Mouse (Mus musculus) lung, postnatal 36 days (tissue): ENCODE results near the gene Ctcf.
"Not testable (repeated sequence)": the region's sequence is repeated elsewhere in the genome, so short reads cannot be mapped to it uniquely, and the experiment has no call there.

Experiments used
- DNase-seq: peaks from one replicate; pipeline ENCODE4 v3.0.0; 2022; ENCODE audit warnings: mixed read lengths

The Ctcf gene

DNA sequence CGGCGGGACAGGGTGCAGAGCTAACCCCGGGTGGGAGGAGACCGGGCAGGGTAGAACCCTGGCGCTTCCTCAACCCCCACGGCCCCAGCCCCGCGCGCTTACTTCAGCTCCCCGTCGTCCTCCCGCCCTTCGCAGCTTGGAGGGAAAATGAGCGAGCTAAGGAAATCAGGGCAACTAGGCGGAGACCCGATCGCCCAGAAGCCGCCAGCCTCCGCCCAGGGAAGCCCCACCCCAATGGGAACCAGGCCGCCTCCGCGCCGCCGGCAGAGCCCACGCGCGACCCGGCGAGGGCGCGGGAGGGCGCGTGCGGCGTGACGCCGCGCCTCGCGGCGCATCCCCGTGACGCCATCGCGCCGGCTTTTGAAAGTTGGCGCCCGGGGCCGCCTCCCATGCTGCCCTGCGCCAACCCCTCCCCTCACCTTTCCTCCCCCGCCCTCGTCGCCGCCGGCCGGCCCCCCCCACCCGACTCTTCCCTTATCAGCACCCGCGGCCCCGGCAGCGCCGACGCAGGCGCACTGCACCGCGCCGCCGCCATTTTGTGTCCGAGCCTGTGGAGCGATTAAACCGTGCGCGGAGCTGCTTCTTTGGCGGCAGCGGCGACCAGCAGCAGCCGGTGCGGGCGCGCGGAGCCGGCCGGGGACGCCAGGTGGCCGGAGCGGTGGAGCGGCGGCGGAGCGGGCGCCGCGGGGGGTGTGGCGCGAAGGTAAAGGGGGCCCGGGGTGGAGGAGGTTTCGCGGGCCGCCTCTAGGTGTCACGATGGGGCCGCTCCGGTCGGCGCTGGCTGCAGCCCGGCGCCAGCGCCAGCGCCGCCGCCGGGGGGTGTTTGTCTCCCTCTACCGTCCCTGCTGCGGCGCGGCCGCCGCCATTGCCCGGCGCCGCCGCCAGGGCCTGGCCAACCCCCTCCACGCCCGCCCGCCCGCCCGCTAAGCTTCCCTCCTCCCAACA, at the start of gene Ctcf:
TSS of gene Ctcf (plus strand) at position 551 of the 945 bp plus-strand sequence.
- DNase-seq = peak; percentile 92

DNA sequence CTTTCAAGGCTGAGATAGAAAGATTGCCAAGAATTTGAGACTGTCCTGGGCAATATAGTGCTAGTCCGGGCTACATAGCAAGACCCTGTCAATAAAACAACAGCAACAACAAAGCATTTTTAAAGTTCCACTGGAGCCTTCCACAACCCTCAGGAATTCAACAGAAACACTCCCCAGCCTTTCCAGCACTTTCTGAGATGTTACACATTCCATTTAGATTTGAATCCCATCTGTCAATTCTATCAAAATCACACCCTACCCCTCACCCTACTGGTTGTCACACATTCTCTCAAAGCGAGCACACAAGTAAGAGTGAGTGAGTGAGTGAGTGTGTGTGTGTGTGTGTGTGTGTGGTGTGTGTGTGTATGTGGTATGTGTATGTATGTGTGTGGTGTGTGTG, 43.9 kb upstream of the Ctcf start:
- no peak for DNase-seq

DNA sequence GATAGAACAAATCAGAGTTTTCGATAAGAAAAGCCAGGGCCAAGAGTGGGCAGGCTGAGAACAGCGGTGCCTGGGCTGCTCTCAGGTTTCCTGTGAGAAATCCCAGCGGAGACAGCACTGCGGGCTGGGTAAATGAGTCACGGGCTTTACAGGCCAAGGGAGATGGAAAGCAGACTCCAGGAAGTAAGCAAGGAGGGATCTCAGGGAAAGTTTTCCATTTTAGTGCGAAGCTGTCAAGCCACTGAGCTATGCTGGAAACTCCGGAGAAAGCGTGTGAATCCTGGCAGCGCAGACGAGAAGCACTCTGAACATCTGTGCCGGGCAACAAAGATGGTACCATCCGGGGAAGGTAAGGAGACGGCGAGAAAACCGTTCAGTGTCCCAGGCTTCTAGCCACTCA, 42.5 kb upstream of the Ctcf start:
- DNase-seq = no peak

DNA sequence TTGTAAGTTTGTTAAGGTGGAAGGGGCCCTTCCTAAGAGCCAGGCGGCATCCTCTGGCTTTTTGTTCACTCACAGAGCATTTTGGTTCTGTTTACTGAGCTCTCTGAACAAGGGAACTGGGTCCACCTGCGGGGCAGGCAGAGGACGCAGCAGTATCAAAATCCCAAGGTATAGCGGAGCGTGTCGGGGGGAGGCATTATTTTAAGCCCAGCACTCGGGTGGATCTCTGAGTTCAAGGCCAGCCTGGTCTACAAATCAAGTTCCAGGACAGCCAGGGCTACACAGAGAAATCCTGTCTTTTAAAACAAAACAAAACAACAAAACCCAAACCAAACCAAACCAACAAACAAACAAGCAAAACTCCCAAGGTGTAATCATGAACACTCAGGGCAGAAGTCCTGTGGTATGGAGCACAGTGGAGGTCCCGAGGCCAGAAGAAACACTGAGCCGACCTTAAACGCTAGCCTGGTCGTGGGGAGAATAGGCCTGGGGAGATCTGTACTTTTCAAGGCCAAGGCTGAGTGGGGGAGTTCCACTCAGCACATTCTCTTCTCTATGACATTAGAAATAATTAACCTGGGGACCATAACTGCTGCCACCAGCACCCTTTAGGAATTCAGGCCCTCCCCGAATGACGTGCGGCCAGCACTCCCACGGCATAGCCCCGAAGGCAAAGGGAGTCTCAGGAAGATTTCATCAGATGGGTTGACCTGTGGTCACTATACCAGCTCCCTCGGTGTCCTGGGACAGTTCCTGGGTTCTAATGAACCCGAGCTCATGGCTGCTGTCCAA, 41.7 kb upstream of the Ctcf start:
- no peak for DNase-seq

DNA sequence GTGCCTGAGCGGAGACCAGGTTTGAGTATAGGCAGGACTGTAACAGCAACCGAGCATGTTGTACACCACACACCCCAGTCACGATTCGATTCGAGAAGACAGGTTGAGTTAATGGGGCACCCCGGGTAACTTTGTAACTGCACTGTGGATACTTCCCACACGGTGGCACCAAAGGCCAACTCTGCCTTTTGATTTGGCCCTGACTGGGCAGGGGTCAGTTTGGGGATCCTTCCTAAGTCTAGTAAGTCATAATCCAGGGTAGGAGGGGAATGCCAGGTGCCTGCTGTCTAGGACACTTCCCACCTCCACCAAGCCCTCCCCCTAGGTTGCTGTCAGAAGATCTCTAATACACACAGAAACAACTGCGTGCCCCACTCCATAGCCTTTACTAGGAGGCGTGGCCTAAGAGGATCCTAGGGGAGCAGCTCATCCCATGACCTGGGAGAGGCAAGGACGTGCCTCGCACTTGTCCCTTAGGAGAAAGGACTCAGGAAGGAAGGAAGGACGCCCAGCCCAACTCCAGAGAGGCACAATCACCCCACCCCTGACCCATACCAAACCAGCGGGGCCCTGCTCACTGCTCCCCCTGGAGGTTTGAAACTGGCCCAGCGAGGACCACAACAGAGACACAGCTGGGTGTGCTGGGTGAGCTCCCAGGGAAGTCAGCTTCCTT, 39.9 kb upstream of the Ctcf start:
- DNase-seq = peak; percentile 94

DNA sequence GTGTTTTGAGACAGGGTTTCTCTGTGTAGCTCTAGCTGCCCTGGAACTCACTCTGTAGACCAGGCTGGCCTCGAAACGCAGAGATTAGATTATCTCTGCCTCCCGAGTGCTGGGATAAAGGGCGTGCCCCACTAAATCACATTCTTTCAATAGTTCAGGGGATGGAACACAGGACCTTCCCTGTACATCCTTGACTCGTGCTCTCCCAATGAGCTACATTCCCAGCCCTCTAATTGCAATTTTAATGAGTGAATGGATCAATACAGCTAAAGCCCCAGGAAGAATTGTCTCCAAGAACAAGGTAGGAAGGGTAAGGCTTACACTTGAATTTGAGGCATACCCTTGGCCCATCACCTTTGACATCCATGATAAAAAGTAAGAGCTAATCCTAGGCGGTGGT, 37.6 kb upstream of the Ctcf start:
- no peak for DNase-seq

DNA sequence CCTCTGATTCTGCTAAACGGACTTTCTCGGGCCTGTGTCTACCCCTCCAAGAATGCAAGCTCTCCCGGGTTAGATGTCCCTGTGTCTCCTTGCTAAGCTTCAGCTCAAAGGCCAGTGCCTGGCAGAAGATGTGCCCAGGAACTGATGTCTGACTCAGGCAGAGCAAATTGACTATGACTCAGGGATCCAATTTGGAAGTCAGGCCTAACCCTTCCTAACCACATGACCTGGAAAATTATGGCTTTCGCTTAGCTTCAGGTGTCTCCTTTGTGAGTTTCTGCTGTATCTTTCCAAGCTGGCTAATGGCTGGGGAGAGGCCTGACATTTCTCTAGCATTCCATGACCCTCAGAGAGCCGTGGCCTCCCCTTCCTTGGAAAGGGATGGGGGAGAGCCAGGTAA, 35.1 kb upstream of the Ctcf start:
- no peak for DNase-seq

DNA sequence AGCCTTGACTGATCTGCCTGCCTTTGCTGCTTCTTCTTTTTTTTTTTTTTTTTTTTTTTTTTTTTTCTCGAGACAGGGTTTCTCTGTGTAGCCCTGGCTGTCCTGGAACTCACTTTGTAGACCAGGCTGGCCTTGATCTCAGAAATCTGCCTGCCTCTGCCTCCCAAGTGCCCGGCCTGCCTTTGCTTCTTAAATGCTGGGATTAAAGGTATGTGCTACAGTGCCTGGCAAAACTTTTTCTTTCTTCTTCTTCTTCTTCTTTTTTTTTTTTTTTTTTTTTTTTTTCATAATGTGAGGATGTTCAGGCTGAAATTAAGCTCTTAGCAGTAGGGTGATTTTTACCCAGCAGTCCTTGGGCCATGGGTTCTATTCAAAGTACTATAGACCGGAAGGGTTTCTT, 33.8 kb upstream of the Ctcf start:
- not testable (repeated sequence) for DNase-seq

DNA sequence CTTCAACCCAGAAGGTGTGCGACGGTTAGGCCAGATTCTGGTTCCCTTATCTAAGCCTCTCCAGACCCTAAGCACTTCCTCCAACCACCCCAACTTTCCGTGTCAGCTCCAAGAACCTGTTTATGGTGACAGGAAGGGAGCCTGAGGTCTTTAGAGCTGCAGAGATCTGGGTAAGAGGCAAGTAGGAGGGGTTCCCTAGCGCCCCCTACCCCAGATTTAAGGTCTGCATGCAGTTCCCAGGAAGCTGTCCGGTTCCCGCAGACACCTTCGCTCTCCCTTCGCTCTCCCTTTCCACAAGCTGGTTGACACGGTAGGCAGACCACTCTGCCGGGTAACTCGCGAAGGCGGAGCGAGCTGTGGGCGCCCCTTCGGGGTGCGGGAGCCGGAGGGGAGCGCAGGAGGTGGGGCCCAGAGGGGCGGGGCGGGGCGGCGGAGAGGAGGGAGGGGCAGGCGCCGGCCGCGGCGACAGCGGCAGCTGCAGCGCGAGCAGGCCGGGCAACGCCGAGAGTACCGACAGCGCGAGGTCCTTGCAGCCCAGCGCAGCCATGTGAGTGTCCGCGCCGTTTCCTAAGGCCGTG, 31.5 kb upstream of the Ctcf start, which contains the start of gene Ripor1:
TSS of gene Ripor1 (plus strand) at position 452 of the 578 bp plus-strand sequence.
- DNase-seq = peak; percentile 81

DNA sequence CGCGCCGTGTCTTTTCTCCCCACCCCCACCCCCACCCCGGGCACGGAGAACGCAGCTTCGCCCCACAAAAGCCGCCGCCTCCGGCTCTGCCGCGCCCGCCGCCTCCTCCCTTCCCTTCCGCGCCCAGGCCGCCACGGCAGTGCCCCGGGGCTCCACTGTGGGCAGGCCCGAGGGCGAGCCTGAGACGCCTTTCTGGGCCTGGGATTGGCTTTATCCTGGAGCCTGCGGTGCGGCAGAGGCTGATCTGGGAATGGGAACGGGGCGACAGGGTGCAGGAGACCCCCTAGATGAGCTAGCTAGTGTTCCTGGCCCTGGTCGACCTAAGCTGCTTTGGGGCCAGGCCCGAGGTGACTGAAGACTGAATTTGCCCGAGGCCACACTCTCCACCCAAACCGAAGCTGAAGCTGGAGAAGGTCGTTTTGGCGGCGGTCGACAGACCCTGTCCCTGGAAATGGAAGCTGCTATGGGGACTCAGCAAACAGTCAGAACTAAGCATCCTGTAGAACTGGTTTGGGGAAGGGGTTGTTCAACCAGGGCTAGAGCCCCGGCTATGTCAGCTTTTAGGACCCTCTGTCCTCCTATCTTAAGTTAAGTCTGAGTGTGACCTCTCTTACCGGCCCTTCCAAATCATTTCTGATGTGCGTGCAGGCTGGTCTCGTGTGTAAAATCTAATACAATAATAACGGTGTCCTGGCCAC, 30.7 kb upstream of the Ctcf start:
- peak; percentile 39 for DNase-seq

DNA sequence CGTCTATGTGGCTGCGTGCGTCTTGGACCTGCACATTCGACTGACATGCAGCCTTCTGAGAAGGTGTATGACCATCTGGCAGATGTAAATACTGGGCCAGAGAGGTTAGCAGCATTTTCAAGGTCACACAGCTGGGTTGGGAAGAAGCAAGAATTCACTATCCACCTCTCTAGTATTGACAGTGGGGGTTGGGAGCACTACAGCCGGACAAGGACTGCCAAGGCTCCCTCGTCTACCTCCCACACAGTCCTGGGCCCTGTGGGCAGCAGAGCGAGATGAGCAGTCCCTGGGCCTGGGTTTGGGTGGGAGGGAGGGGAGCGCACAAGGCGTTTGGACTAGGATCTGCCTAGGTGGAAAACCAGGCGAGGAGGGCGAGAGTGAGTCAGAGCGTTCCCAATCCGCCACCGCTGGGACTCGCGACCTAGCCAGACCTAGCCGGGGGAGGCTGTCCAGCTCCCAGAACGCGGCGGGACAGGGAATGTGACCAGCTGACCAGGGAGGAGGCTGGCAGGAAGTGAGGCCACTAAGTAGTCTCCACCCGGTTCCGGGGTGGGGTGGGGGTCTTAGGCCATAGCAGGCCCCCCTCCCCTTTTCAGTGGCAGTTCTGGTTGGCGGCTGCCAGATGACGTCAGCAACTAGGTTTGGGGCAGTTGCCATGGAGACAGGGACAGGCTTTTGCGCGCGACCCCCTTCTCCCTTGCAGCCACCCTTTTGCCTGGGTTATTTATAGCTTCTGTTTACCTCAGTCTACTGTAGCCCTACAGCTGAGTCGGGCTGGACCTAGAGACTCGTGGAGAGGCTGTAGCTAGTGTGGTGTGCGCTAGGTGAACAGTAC, 30.0 kb upstream of the Ctcf start:
- DNase-seq = peak; percentile 93

DNA sequence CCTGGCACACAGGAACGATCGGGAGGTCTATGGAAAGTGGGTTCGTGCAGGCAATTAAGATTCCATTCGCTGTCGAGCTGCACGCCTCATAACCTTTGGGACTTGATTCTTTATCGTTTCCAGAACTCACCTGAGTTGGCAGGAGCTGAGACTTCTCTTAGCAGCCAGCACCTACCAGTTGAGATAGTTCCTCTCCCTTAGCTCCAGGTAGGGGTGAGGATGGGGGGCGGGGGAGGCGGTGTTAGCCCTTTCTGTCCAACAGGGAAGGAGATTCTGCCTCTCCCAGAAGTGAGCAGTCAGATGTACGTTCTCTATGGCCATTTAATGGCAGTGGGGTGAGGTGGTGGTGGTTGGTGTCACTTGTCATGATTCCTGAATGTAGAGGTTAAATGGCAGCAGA, 29.3 kb upstream of the Ctcf start:
- DNase-seq = no peak

DNA sequence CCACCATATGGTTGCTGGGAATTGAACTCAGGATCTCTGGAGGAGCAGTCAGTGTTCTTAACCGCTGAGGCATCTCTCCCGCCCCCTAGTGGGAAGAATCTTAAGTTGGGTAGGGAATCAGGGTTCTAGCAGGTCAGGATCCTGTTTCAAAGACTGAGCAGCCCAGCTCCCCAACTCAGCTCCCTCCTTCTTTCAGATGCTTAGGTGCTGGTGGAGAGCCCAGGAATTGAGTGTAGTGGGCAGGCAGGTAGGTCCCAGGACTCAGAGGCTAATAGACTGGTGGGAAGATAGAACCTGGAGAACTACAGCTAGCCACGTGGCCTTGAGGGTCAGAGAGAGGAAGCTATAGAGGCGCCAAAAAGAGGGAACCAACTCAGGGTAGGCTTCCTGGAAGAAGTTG, 28.7 kb upstream of the Ctcf start:
- peak; percentile 84 for DNase-seq

DNA sequence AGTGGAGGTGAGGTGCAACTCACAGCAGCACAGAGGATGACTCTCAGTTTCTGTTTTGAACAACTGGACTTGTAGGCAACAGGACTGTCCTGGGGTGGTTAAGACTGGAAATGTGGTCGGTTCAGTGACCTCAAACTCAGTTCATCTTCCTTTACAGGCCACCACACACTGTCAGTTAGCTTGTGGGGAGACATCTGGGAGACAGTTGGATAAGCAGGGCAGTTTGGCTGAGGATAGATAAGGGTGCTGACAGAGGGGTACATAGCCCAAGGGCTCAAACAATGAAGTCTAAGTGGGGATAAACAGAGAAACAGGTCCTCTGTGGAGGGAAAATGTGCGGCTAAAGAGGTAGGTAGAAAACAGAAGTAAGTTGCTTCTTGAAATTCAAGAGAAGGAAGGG, 27.0 kb upstream of the Ctcf start:
- no peak for DNase-seq

DNA sequence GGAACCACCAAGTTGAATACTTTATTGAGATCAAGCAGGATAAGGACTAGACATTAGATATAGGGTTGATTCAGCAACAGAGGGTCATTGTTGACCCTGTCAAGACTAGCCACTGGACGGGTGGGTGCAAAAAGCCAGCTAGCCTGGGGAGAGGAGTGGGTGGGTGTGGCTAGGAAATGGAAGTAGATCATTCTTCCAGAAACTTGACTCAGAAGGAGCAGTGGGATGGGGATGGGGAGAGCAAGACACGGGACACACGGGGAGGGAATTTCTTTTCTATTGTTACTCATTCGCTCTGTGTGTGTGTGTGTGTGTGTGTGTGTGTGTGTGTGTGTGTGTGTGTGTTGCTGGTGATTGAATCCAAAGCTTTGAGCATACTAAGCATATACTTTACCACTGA, 26.6 kb upstream of the Ctcf start:
- no peak for DNase-seq

DNA sequence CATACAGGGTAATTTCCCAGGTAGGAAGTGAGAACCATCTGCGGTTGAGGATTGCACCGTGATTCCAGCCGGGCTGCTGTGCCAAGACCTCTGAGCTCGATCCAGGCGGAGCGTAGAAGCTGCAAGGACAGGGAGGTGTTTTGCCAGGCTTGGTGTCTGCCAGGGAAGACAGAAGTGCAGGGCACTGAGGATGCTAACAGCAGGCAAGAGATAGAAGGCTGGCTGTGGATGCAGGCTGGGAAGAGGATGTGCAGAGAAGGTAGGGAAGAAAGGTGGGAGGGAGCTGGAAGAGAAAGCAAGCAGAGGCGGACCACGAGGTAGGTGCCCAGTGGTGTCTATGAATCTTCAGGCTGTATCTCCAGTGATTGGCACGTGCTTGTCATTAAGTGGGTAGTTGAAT, 24.5 kb upstream of the Ctcf start:
- no peak for DNase-seq

DNA sequence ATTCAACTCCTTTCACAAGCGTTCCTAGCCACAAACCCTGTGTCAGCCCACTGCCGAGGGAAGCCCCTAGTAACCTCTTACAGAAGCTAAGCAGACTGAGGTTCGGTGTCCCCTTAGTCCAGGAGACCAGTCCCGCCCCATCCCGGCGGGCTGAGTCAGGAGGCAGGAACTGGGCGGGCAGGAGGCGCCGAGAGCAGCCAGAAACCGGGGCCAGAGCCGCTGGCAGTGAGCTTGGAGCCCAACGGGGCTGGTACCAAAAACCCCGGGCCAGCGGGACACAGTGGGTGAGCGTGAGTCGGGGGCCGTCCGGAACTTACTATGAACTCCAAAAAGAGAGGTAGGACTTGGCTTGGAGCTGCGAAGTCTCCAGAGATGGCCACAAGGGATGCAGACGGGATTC, 23.3 kb upstream of the Ctcf start:
- peak; percentile 75 for DNase-seq

DNA sequence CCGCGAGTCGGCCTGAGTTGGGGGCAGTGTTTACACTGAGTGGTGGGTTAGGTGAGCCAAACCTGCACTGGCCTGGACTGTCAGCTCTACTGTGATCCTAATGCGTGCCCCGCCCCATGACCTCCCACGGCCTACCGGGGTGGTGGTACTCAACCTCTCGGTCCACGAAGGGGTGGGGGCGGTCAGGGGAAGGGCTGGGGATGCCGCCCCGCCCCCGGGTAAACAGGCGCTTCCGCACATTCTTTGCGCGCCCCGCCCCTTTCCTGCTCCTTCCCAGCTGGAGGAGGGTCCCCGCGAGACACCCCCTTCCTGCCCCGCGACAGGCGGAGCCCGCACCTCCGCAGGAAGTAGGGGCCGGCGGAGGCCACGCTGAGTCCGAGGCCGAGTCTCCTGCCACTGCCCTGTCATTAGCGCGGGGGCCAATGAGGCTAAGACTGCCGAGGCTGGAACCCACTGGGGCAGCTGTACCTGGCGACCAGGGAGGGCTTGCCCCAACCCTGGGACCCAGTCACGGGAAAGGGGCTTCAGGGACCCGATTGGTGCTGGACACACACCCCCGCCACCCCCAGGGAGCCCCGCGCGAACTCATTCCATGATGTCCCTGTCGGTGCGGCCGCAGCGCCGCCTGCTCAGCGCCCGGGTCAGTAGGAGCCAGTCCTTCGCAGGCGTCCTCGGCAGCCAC, 22.4 kb upstream of the Ctcf start:
- peak; percentile 93 for DNase-seq

DNA sequence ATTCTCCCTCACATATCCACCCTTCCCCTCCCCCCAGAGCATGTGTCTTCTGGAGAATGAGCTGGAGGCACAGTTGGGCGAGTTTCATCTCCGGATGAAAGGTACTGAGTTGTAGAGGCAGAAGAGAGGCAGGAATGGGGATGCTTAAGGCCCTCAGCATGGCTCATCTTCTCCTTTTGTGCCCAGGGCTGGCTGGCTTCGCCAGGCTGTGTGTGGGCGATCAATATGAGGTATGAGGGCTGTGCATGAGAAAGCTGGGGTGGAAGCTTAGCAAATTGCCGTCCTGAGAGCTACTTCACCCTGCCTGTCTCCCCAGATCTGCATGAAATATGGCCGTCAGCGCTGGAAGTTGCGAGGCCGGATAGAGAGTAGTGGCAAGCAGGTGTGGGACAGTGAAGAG, 20.4 kb upstream of the Ctcf start:
- no peak for DNase-seq

DNA sequence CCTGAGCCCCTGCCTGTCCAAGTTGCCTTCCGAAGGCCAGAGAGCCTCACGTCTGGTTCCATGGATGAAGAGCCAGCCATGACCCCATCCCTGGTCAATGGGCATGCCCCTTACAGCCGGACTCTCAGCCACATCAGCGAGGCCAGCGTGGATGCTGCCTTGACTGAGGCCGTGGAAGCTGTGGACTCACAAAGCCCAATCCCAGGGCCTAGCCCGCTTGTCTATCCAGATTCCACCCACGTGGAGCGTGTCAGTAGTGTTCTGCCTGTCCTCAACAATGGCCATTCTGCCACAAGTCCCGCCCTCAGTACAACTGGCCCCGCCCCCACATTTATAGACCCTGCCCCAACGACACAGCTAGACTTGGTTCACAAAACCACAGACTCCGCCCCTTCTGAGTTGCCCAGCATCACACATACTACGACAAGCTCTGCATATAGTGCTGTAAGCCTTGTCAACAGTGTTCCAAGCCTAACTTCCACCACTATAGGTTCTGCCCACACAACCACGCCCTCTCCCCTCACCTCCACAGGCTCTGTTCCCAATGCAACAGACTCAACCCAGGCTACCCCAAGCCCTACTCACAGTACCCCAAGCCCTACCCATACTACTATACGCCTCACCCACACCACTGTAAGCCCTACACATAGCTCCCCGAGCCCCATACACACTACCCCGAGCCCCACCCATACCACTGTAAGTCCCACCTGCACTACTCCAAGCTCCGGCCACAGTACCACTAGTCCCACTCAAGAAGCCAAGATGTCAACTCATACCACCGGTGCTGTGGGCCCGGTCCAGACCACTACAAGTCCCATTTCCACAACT, 18.7 kb upstream of the Ctcf start:
- no peak for DNase-seq
